Mouse (Mus musculus) spleen, adult 2 months (tissue): ENCODE measurements at regions not wholly inside any gene's neighbourhood (a gene's known extent, or its start where the extent isn't known, plus 50 kb on each side); places are given as distances from the start of the nearest gene placed in this dataset.

Experiments used
- CTCF ChIP-seq: fragments of 200-500 bp; IDR thresholded peaks from 2 replicates; pipeline ENCODE4 v1.5.1; 2011; ENCODE audit warnings: mild to moderate bottlenecking, inconsistent platforms; ENCODE audit not compliant: insufficient read depth, insufficient read length, insufficient replicate concordance; ENCODE audit errors: extremely low read depth
- POLR2A ChIP-seq: fragments of 200-500 bp; IDR thresholded peaks from 2 replicates; pipeline ENCODE4 v1.6.1; 2011; ENCODE audit warnings: low read depth, low read length, inconsistent platforms

- TF ChIP-seq CTCF = no peak
- no peak for TF ChIP-seq POLR2A
These were observed 729.6 kb upstream of the Sel1l start for GRCm38 (mm10) chr12:92578596-92578995.
